In genomic region chr9:37544447-37545165, GRCm38 (mm10) we compare ENCODE assay signal across 8 mouse cellular contexts. TPM values are rescaled to one million over a fixed set of nuclear protein-coding genes. Genes with fewer than 3 reads are reported as not detected.
DNase-seq lines count a peak whose midpoint lies in the region; ATAC-seq and TF ChIP-seq lines count a peak whose summit lies in the region.

No protein-coding gene starts in this region.

- H3K9ac ChIP-seq in heart, embryonic 12.5 days, result no peak overlapping the region
- H3K9ac ChIP-seq in kidney, embryonic 14.5 days (ENCODE audit: low read depth, low read length), result peak overlapping the region; percentile 23; the same call in 1 of the 2 replicates
- H3K9ac ChIP-seq in liver, embryonic 13.5 days, result peak overlapping the region; percentile 31; the same call in 1 of the 2 replicates

- no peaks in the 10 kb centered on the region for H3K9me3 ChIP-seq in embryonic facial prominence, embryonic 10.5 days
- no peaks in the 10 kb centered on the region for H3K9me3 ChIP-seq in heart, embryonic 12.5 days (replicated peaks)
- H3K9me3 ChIP-seq in kidney, embryonic 14.5 days (ENCODE audit: control insufficient read depth, low read length), result no peaks in the 10 kb centered on the region
- no peaks in the 10 kb centered on the region for H3K9me3 ChIP-seq in liver, embryonic 13.5 days (replicated peaks)

- peak; percentile 58; the same call in 1 of the 2 replicates for TF ChIP-seq CTCF in testis, adult 2 months (IDR thresholded peaks at IDR 0.05; ENCODE audit: control insufficient read depth, insufficient read depth, insufficient replicate concordance, low read depth, low read length)

- H3K36me3 ChIP-seq in embryonic facial prominence, embryonic 10.5 days (replicated peaks), result no peaks in the 10 kb centered on the region
- no peaks in the 10 kb centered on the region for H3K36me3 ChIP-seq in heart, embryonic 12.5 days
- no peaks in the 10 kb centered on the region for H3K36me3 ChIP-seq in kidney, embryonic 14.5 days (ENCODE audit: control insufficient read depth, insufficient read depth, low read length)
- no peaks in the 10 kb centered on the region for H3K36me3 ChIP-seq in liver, embryonic 13.5 days
- no peaks in the 10 kb centered on the region for H3K36me3 ChIP-seq in testis, adult 2 months (ENCODE audit: control insufficient read depth, insufficient read depth, low read length)

- H3K4me3 ChIP-seq in embryonic facial prominence, embryonic 10.5 days, result peak overlapping the region; percentile 44
- peak overlapping the region; percentile 46 for H3K4me3 ChIP-seq in heart, embryonic 12.5 days
- H3K4me3 ChIP-seq in kidney, embryonic 14.5 days (ENCODE audit: low read length), result peak overlapping the region; percentile 35
- H3K4me3 ChIP-seq in liver, embryonic 13.5 days (replicated peaks), result peak overlapping the region; percentile 54
- peak overlapping the region; percentile 48 for H3K4me3 ChIP-seq in testis, adult 2 months (ENCODE audit: control insufficient read depth, low read depth, low read length)

- no peak overlapping the region for H3K27ac ChIP-seq in embryonic facial prominence, embryonic 10.5 days (replicated peaks)
- no peak overlapping the region for H3K27ac ChIP-seq in heart, embryonic 12.5 days (ENCODE audit: poor library complexity, severe bottlenecking)
- H3K27ac ChIP-seq in kidney, embryonic 14.5 days (ENCODE audit: low read depth, low read length), result no peak overlapping the region
- H3K27ac ChIP-seq in liver, embryonic 13.5 days, result no peak overlapping the region
- no peak overlapping the region for H3K27ac ChIP-seq in testis, adult 2 months (ENCODE audit: control insufficient read depth, insufficient read depth, low read depth, low read length)

- peak; percentile 71 for DNase-seq in 3T3-L1 (ENCODE audit: low read depth, low spot score)
- DNase-seq in adrenal gland, adult 18-20 months (ENCODE audit: low spot score in 2 of 2), result peak; percentile 70 to 74
- peak; percentile 74 for DNase-seq in embryonic facial prominence, embryonic 10.5 days (ENCODE audit: low spot score)
- peak; percentile 43 for DNase-seq in liver, embryonic 13.5 days
- DNase-seq in naive thymus-derived CD4-positive, alpha-beta T cell, adult 2 months (ENCODE audit: low read depth), result peak; percentile 74

- H3K4me1 ChIP-seq in embryonic facial prominence, embryonic 10.5 days, result peaks cover 22% of the 10 kb centered on the region
- peaks cover 18% of the 10 kb centered on the region for H3K4me1 ChIP-seq in heart, embryonic 12.5 days (replicated peaks)
- peaks cover 9% of the 10 kb centered on the region for H3K4me1 ChIP-seq in kidney, embryonic 14.5 days (ENCODE audit: control insufficient read depth, insufficient read depth, low read length)
- H3K4me1 ChIP-seq in liver, embryonic 13.5 days (replicated peaks), result peaks cover 20% of the 10 kb centered on the region
- H3K4me1 ChIP-seq in testis, adult 2 months (ENCODE audit: control insufficient read depth, insufficient read depth, low read length), result peaks cover 10% of the 10 kb centered on the region

- no peak for TF ChIP-seq POLR2A in testis, adult 2 months (IDR thresholded peaks at IDR 0.05; ENCODE audit: control insufficient read depth, low read depth, low read length)

- peak; percentile 65 for ATAC-seq in heart, embryonic 12.5 days (ENCODE audit: insufficient number of reproducible peaks, low FRiP score)
- peak; percentile 53 for ATAC-seq in kidney, embryonic 14.5 days (ENCODE audit: low FRiP score, low TSS enrichment)
- ATAC-seq in liver, embryonic 13.5 days (ENCODE audit: low read depth), result peak; percentile 70

- 1% methylated on average over 29 of the region's 29 CpGs for WGBS in embryonic facial prominence, embryonic 10.5 days
- 1% methylated on average over 29 of the region's 29 CpGs for WGBS in heart, embryonic 12.5 days
- 3% methylated on average over 29 of the region's 29 CpGs for WGBS in kidney, embryonic 14.5 days
- WGBS in liver, embryonic 13.5 days (ENCODE audit: insufficient replicate concordance), result 3% methylated on average over 29 of the region's 29 CpGs

- H3K4me2 ChIP-seq in heart, embryonic 12.5 days, result peak overlapping the region; percentile 76
- peak overlapping the region; percentile 67 for H3K4me2 ChIP-seq in kidney, embryonic 14.5 days (replicated peaks; ENCODE audit: low read depth, low read length)
- H3K4me2 ChIP-seq in liver, embryonic 13.5 days, result peak overlapping the region; percentile 71

- H3K27me3 ChIP-seq in embryonic facial prominence, embryonic 10.5 days (replicated peaks; ENCODE audit: low read depth, poor library complexity, severe bottlenecking), result peaks cover 90% of the 10 kb centered on the region
- peaks cover 34% of the 10 kb centered on the region for H3K27me3 ChIP-seq in heart, embryonic 12.5 days (replicated peaks)
- peaks cover 27% of the 10 kb centered on the region for H3K27me3 ChIP-seq in kidney, embryonic 14.5 days (ENCODE audit: control insufficient read depth, insufficient read depth, low read length)
- peaks cover 13% of the 10 kb centered on the region for H3K27me3 ChIP-seq in liver, embryonic 13.5 days
- no peaks in the 10 kb centered on the region for H3K27me3 ChIP-seq in testis, adult 2 months (ENCODE audit: control insufficient read depth, insufficient read depth, low read length)

RNA-seq across cellular contexts. Expression of gene Vsig2, which starts 5.6 kb away (rescaled TPM):
- total RNA-seq in adrenal gland, adult 18-20 months (2021), result 1 to 10 TPM; 2.1 to 2.8 TPM
- 0.59 and 0.78 TPM in 2 replicates for polyA plus RNA-seq in embryonic facial prominence, embryonic 10.5 days (2016; fragmentation: Nextera tagmentation; extraction: Ambion mirVana)
- 1.6 and 1.9 TPM in 2 replicates for polyA plus RNA-seq in heart, embryonic 12.5 days (2016; fragmentation: Nextera tagmentation; extraction: Ambion mirVana)
- 1.1 and 1.3 TPM in 2 replicates for polyA plus RNA-seq in kidney, embryonic 14.5 days (2014; fragmentation: Nextera tagmentation; extraction: Ambion mirVana)
- polyA plus RNA-seq in liver, embryonic 13.5 days (2015; fragmentation: Nextera tagmentation; extraction: Ambion mirVana), result 0.15 and 0.60 TPM in 2 replicates
- 0.60 and 0.89 TPM in 2 replicates for polyA plus RNA-seq in testis, adult 2 months (2012; rRNA removed)

RNA-seq across cellular contexts. Expression of gene Nrgn, which starts 8.1 kb away (rescaled TPM):
- total RNA-seq in adrenal gland, adult 18-20 months (2021), result 1 to 10 TPM; 1.7 to 3.5 TPM
- polyA plus RNA-seq in embryonic facial prominence, embryonic 10.5 days (2016; fragmentation: Nextera tagmentation; extraction: Ambion mirVana), result 0.48 and 1.0 TPM in 2 replicates
- polyA plus RNA-seq in heart, embryonic 12.5 days (2016; fragmentation: Nextera tagmentation; extraction: Ambion mirVana), result 7.4 and 11.3 TPM in 2 replicates
- polyA plus RNA-seq in kidney, embryonic 14.5 days (2014; fragmentation: Nextera tagmentation; extraction: Ambion mirVana), result 3.1 and 3.4 TPM in 2 replicates
- 8.8 and 10.4 TPM in 2 replicates for polyA plus RNA-seq in liver, embryonic 13.5 days (2015; fragmentation: Nextera tagmentation; extraction: Ambion mirVana)
- polyA plus RNA-seq in testis, adult 2 months (2012; rRNA removed), result 25.1 and 29.4 TPM in 2 replicates

RNA-seq across cellular contexts. Expression of gene Siae, which starts 10.9 kb away (rescaled TPM):
- total RNA-seq in adrenal gland, adult 18-20 months (2021), result 10 to 100 TPM; 16.2 to 17.7 TPM
- 3.7 and 4.8 TPM in 2 replicates for polyA plus RNA-seq in embryonic facial prominence, embryonic 10.5 days (2016; fragmentation: Nextera tagmentation; extraction: Ambion mirVana)
- polyA plus RNA-seq in heart, embryonic 12.5 days (2016; fragmentation: Nextera tagmentation; extraction: Ambion mirVana), result 11.1 and 11.4 TPM in 2 replicates
- polyA plus RNA-seq in kidney, embryonic 14.5 days (2014; fragmentation: Nextera tagmentation; extraction: Ambion mirVana), result 6.8 and 10.8 TPM in 2 replicates
- 4.3 and 5.5 TPM in 2 replicates for polyA plus RNA-seq in liver, embryonic 13.5 days (2015; fragmentation: Nextera tagmentation; extraction: Ambion mirVana)
- 9.6 and 11.9 TPM in 2 replicates for polyA plus RNA-seq in testis, adult 2 months (2012; rRNA removed)

RNA-seq across cellular contexts. Expression of gene Esam, which starts 16.7 kb away (rescaled TPM):
- 10 to 100 TPM; 34.6 to 38.3 TPM for total RNA-seq in adrenal gland, adult 18-20 months (2021)
- polyA plus RNA-seq in embryonic facial prominence, embryonic 10.5 days (2016; fragmentation: Nextera tagmentation; extraction: Ambion mirVana), result 27.0 and 27.5 TPM in 2 replicates
- 54.6 and 59.8 TPM in 2 replicates for polyA plus RNA-seq in heart, embryonic 12.5 days (2016; fragmentation: Nextera tagmentation; extraction: Ambion mirVana)
- 49.7 and 61.8 TPM in 2 replicates for polyA plus RNA-seq in kidney, embryonic 14.5 days (2014; fragmentation: Nextera tagmentation; extraction: Ambion mirVana)
- polyA plus RNA-seq in liver, embryonic 13.5 days (2015; fragmentation: Nextera tagmentation; extraction: Ambion mirVana), result 15.6 and 17.2 TPM in 2 replicates
- 3.0 and 3.1 TPM in 2 replicates for polyA plus RNA-seq in testis, adult 2 months (2012; rRNA removed)

RNA-seq across cellular contexts. Expression of gene Msantd2, which starts 55.5 kb away (rescaled TPM):
- total RNA-seq in adrenal gland, adult 18-20 months (2021), result 10 to 100 TPM; 21.1 to 24.0 TPM
- polyA plus RNA-seq in embryonic facial prominence, embryonic 10.5 days (2016; fragmentation: Nextera tagmentation; extraction: Ambion mirVana), result 34.4 and 36.7 TPM in 2 replicates
- 21.7 and 28.2 TPM in 2 replicates for polyA plus RNA-seq in heart, embryonic 12.5 days (2016; fragmentation: Nextera tagmentation; extraction: Ambion mirVana)
- polyA plus RNA-seq in kidney, embryonic 14.5 days (2014; fragmentation: Nextera tagmentation; extraction: Ambion mirVana), result 28.5 and 33.2 TPM in 2 replicates
- 5.4 and 6.6 TPM in 2 replicates for polyA plus RNA-seq in liver, embryonic 13.5 days (2015; fragmentation: Nextera tagmentation; extraction: Ambion mirVana)
- polyA plus RNA-seq in testis, adult 2 months (2012; rRNA removed), result 10.5 and 16.6 TPM in 2 replicates
